In genomic region chr17:70088220-70088619, GRCm38 (mm10) we compare ENCODE assay signal across 20 mouse cellular contexts.
"Had no signal": no experiment of that assay in that cellular context is flagged by ENCODE, and none has a peak within 500 bp of the region (broad histone marks: within the 10 kb centered on the region; RNA-seq: fewer than 3 reads in every experiment).

No protein-coding gene starts in this region.

- H3K4me3 ChIP-seq: gastrocnemius, adult 2 months; heart, embryonic 10.5 days; heart, embryonic 12.5 days; hindbrain, embryonic 10.5 days; hindbrain, embryonic 12.5 days; intestine, embryonic 15.5 days; limb, embryonic 10.5 days; limb, embryonic 12.5 days; liver, embryonic 13.5 days had no signal

- H3K4me1 ChIP-seq: heart, embryonic 10.5 days; heart, embryonic 12.5 days; hindbrain, embryonic 10.5 days; hindbrain, embryonic 12.5 days; intestine, embryonic 15.5 days; limb, embryonic 10.5 days; limb, embryonic 12.5 days; liver, embryonic 13.5 days had no signal

- DNase-seq: gastrocnemius, adult 2 months; gastrocnemius, postnatal 10 days; gastrocnemius, postnatal 25 days; heart, adult 18-20 months; heart, postnatal 10 days; heart, postnatal 4 days; kidney, adult 18-20 months; kidney, adult 8-10 months; kidney, postnatal 10 days; kidney, postnatal 25 days; liver; liver, embryonic 13.5 days had no signal

- H3K27me3 ChIP-seq: heart, embryonic 12.5 days; hindbrain, embryonic 12.5 days; intestine, embryonic 15.5 days; limb, embryonic 12.5 days; liver, embryonic 13.5 days had no signal

- H3K9me3 ChIP-seq: heart, embryonic 10.5 days; heart, embryonic 12.5 days; hindbrain, embryonic 10.5 days; hindbrain, embryonic 12.5 days; intestine, embryonic 15.5 days; limb, embryonic 10.5 days; limb, embryonic 12.5 days; liver, embryonic 13.5 days had no signal

- H3K9ac ChIP-seq: heart, embryonic 12.5 days; hindbrain, embryonic 12.5 days; hindbrain, embryonic 14.5 days; intestine, embryonic 15.5 days; limb, embryonic 12.5 days; liver, embryonic 13.5 days had no signal

- H3K36me3 ChIP-seq: heart, embryonic 10.5 days; heart, embryonic 12.5 days; hindbrain, embryonic 10.5 days; hindbrain, embryonic 12.5 days; intestine, embryonic 15.5 days; limb, embryonic 10.5 days; limb, embryonic 12.5 days; liver, embryonic 13.5 days had no signal

- H3K27ac ChIP-seq: gastrocnemius, adult 2 months; heart, embryonic 10.5 days; hindbrain, embryonic 10.5 days; hindbrain, embryonic 12.5 days; hindbrain, embryonic 14.5 days; intestine, embryonic 15.5 days; limb, embryonic 10.5 days; limb, embryonic 12.5 days; liver, embryonic 13.5 days had no signal
